Mouse (Mus musculus) testis, adult 2 months (tissue): Measurements from ENCODE around the gene Iqcb1.

Source experiments
- CTCF ChIP-seq: fragments of 200-500 bp; IDR thresholded peaks from 2 replicates; pipeline ENCODE4 v1.5.1; 2012; ENCODE audit warnings: low read depth, mild to moderate bottlenecking, inconsistent platforms, low read length, moderate library complexity; ENCODE audit not compliant: control insufficient read depth, insufficient read depth, insufficient replicate concordance
- POLR2A ChIP-seq: fragments of 200-500 bp; IDR thresholded peaks from 2 replicates; pipeline ENCODE4 v1.6.1; 2012; ENCODE audit warnings: low read depth, mild to moderate bottlenecking, inconsistent platforms, low read length, moderate library complexity; ENCODE audit not compliant: control insufficient read depth

GRCm38 (mm10) chr16:36828054-36828786, at the start of gene Iqcb1:
- TF ChIP-seq CTCF = no peak
- peak; percentile 88 for TF ChIP-seq POLR2A
